Mouse (Mus musculus) ES-E14 (cell line): Measurements from ENCODE around the gene Gm21885. TPM values are rescaled to one million over a fixed set of nuclear protein-coding genes. Genes with fewer than 3 reads are reported as not detected.

Source experiments
- DNase-seq: peaks from one replicate; pipeline ENCODE4 v3.0.0-alpha.2; 2013; ENCODE audit warnings: low read depth, low spot score
- H3K27ac ChIP-seq: 2 replicates; pipeline ENCODE4 v1.5.1; 2012; ENCODE audit warnings: low read depth, mild to moderate bottlenecking, low read length, moderate library complexity, mixed read lengths; ENCODE audit not compliant: poor library complexity, insufficient read depth, severe bottlenecking
- H3K36me3 ChIP-seq: 2 replicates; pipeline ENCODE4 v1.6.1; 2012; ENCODE audit warnings: mild to moderate bottlenecking, low read length, moderate library complexity, mixed read lengths; ENCODE audit not compliant: control insufficient read depth, poor library complexity, insufficient read depth, severe bottlenecking
- H3K4me1 ChIP-seq, 2 experiments: fragments of 150-350 bp in 1 of 2; sonication (generic) in 1 of 2; 2 replicates each; pipeline ENCODE4 v1.6.1; 2012; ENCODE audit warnings: low read length in 2 of 2, mild to moderate bottlenecking in 1 of 2, mixed read lengths in 1 of 2; ENCODE audit not compliant: control insufficient read depth in 2 of 2, insufficient read depth in 2 of 2, poor library complexity in 1 of 2
- H3K4me3 ChIP-seq, 2 experiments: fragments of 150-350 bp in 1 of 2; sonication (generic) in 1 of 2; 2 replicates each; pipeline ENCODE4 v1.5.1; 2012; ENCODE audit warnings: low read length in 2 of 2, low read depth in 1 of 2, mild to moderate bottlenecking in 1 of 2, mixed read lengths in 1 of 2; ENCODE audit not compliant: insufficient read depth in 1 of 2, poor library complexity in 1 of 2, severe bottlenecking in 1 of 2
- H3K9ac ChIP-seq: 2 replicates; pipeline ENCODE4 v1.6.1; 2012; ENCODE audit warnings: low read depth, mild to moderate bottlenecking, low read length, mixed read lengths; ENCODE audit not compliant: poor library complexity, insufficient read depth, severe bottlenecking
- H3K9me3 ChIP-seq: fragments of 150-350 bp; sonication (generic); 2 replicates; pipeline ENCODE4 v1.6.1; 2012; ENCODE audit warnings: low read depth, mild to moderate bottlenecking, low read length; ENCODE audit not compliant: control insufficient read depth, insufficient read depth
- CHD2 ChIP-seq: IDR thresholded peaks from 2 replicates; pipeline ENCODE4 v1.6.1; 2014; ENCODE audit warnings: mild to moderate bottlenecking, low read depth, low read length, inconsistent platforms
- HCFC1 ChIP-seq: IDR thresholded peaks from 2 replicates; pipeline ENCODE4 v1.6.1; 2012; ENCODE audit warnings: low read length, inconsistent platforms, borderline replicate concordance; ENCODE audit not compliant: insufficient read depth
- MAFK ChIP-seq: IDR thresholded peaks from 2 replicates; pipeline ENCODE4 v1.6.1; 2014; ENCODE audit warnings: mild to moderate bottlenecking, low read depth, low read length, inconsistent platforms; ENCODE audit not compliant: insufficient read depth
- ZC3H11A ChIP-seq: IDR thresholded peaks from 2 replicates; pipeline ENCODE4 v1.6.1; 2012; ENCODE audit warnings: low read depth, mild to moderate bottlenecking, inconsistent platforms, low read length, borderline replicate concordance
- ZNF384 ChIP-seq: IDR thresholded peaks from 2 replicates; pipeline ENCODE4 v1.6.1; 2012; ENCODE audit warnings: low read depth, low read length, inconsistent platforms
- in situ Hi-C, 2 experiments: fragments of 600-800 bp; cut with MboI; formaldehyde crosslinking; loops; one replicate each; pipeline ENCODE4 v1.15.1; 2025; ENCODE audit warnings: low sequenced_read_pairs in 2 of 2, inconsistent platforms in 1 of 2; ENCODE audit not compliant: unreplicated experiment in 2 of 2
- total RNA-seq: library from RNA; depleted of rRNA; stranded (reverse); fragments of 300-350 nt; gene quantifications from 2 replicates; pipeline ENCODE4 v1.2.3, GENCODE M21; 2012

The Gm21885 gene
- total RNA-seq, 1 experiment = 0.40 TPM

GRCm38 (mm10) chr11:94236074-94236473 is 45.6 kb upstream of the Gm21885 start:
- no peak overlapping the region for H3K4me3 ChIP-seq
- no peak overlapping the region for H3K27ac ChIP-seq

DNA sequence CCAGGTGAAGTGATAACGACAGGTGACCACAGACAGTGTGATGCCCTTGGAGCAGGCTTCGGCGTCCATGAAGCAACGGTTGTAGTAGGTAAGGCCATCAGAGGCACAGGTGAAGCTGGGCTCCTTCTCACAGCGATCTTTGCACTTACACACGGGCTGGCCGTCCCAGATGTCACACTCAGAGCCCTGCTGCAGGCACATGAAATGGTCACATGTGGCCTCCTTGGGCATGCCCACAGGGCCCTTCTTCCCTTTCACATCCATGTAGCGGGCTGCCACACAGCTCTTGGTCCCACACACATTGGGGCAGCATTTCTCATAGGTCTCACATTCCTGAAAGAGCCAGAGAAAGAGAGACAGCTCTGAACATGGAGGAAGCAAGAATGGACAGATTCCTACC is 42.9 kb upstream of the Gm21885 start:
- in situ Hi-C loops = no loop called here
- DNase-seq = no peak
- no peaks in the 10 kb centered on the region for H3K36me3 ChIP-seq
- TF ChIP-seq MAFK = no peak
- TF ChIP-seq HCFC1 = no peak
- TF ChIP-seq CHD2 = no peak
- no peak for TF ChIP-seq ZC3H11A
- H3K4me3 ChIP-seq = no peak overlapping the region
- H3K9ac ChIP-seq = no peak overlapping the region
- H3K27ac ChIP-seq = no peak overlapping the region
- H3K9me3 ChIP-seq = no peaks in the 10 kb centered on the region
- H3K4me1 ChIP-seq = peaks cover 5 to 6% of the 10 kb centered on the region in 2 experiments; a peak in 2 of 4 replicates

More at GRCm38 (mm10) chr11:94236074-94236473, 45.6 kb upstream of the Gm21885 start:
- in situ Hi-C loops = no loop called here
- H3K4me1 ChIP-seq = peaks cover 0 to 4% of the 10 kb centered on the region in 2 experiments; a peak in 1 of 4 replicates
- no peaks in the 10 kb centered on the region for H3K9me3 ChIP-seq
- H3K9ac ChIP-seq = no peak overlapping the region
- TF ChIP-seq ZC3H11A = peak; percentile 73; the same call in 1 of the 2 replicates
- TF ChIP-seq HCFC1 = no peak
- no peak for TF ChIP-seq ZNF384
- no peak for TF ChIP-seq CHD2
- no peaks in the 10 kb centered on the region for H3K36me3 ChIP-seq
- peak; percentile 83 for DNase-seq

GRCm38 (mm10) chr11:94239706-94240105 is 42.0 kb upstream of the Gm21885 start:
- Histone ChIP-seq H3K4me1 (peaks cover 5 to 8% of the 10 kb centered on the region in 2 experiments; a peak in 2 of 4 replicates), H3K9me3 (no peaks in the 10 kb centered on the region), H3K27ac (no peak overlapping the region), H3K36me3 (no peaks in the 10 kb centered on the region), H3K9ac (no peak overlapping the region), H3K4me3 (no peak overlapping the region)
- no peak for TF ChIP-seq ZNF384
- TF ChIP-seq CHD2 = no peak
- TF ChIP-seq HCFC1 = no peak
- no peak for DNase-seq
- in situ Hi-C loops = no loop called here

- Histone ChIP-seq H3K9me3 (no peaks in the 10 kb centered on the region), H3K9ac (no peak overlapping the region), H3K4me3 (peak overlapping the region; percentile 11 to 22), H3K27ac (no peak overlapping the region), H3K36me3 (no peaks in the 10 kb centered on the region), H3K4me1 (peaks cover 8 to 10% of the 10 kb centered on the region in 2 experiments; a peak in 2 of 4 replicates)
- DNase-seq = no peak
- in situ Hi-C loops = no loop called here
- no peak for TF ChIP-seq ZNF384
- no peak for TF ChIP-seq CHD2
- no peak for TF ChIP-seq HCFC1
- no peak for TF ChIP-seq ZC3H11A
- no peak for TF ChIP-seq MAFK
Observed at GRCm38 (mm10) chr11:94242760-94243421, 38.8 kb upstream of the Gm21885 start.
